ENCODE assay signal across 16 mouse cellular contexts in the genomic region with DNA sequence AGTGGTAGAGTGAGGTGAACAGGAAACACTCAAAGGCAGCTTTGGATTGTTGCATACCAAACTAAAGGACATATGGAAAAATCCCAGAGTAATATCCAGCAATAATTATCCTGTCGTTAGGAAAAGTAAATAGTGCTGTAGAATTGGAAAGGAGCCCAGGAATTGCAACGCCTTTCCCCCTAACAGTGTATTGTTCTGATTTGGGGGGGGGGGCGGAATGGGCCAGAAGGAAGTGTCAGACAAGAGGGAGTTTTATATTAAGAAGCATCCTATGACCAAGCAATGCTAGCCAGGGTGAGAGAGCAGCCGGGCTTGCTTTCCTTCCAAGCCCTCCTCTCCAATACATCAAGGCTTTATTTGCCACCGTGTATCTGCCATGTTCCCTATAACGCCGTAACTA.
A peak's percentile ranks its signal among the peaks of the same experiment; 100 is the strongest.
DNase-seq lines count a peak whose midpoint lies in the region; ATAC-seq and TF ChIP-seq lines count a peak whose summit lies in the region.
"Had no signal": no experiment of that assay in that cellular context is flagged by ENCODE, and none has a peak within 500 bp of the region (broad histone marks: within the 10 kb centered on the region; RNA-seq: fewer than 3 reads in every experiment).

No protein-coding gene starts in this region.

- WGBS in kidney, postnatal 0 days, result 59% methylated on average over 7 of the region's 7 CpGs
- WGBS in midbrain, embryonic 14.5 days, result 86% methylated on average over 7 of the region's 7 CpGs

- H3K9ac ChIP-seq in kidney, postnatal 0 days (ENCODE audit: low read depth, low read length), result no peak overlapping the region
- H3K9ac ChIP-seq in midbrain, embryonic 14.5 days (replicated peaks; ENCODE audit: low read length), result no peak overlapping the region
- H3K9ac ChIP-seq: hindbrain, embryonic 15.5 days; midbrain, embryonic 15.5 days had no signal

- peak; percentile 86 for DNase-seq in heart, adult 11 months
- DNase-seq in heart, postnatal 36 days, result no peak
- peak; percentile 84 for DNase-seq in kidney, postnatal 0 days (ENCODE audit: low spot score)
- no peak for DNase-seq in kidney, adult 11 months
- DNase-seq in lung, postnatal 25 days (ENCODE audit: low spot score), result peak; percentile 37
- no peak for DNase-seq in midbrain, embryonic 14.5 days
- DNase-seq in left cerebral cortex, adult 11 months (ENCODE audit: low spot score), result no peak
- DNase-seq: B cell, adult 2 months; cerebellum, postnatal 14 days; liver; right cerebral cortex, adult 18-20 months; thymus, adult 2 months had no signal

- TF ChIP-seq CTCF in kidney, postnatal 0 days (IDR thresholded peaks at IDR 0.05; ENCODE audit: low read depth), result no peak

- H3K4me3 ChIP-seq in kidney, postnatal 0 days (replicated peaks; ENCODE audit: low read depth, low read length), result no peak overlapping the region
- no peak overlapping the region for H3K4me3 ChIP-seq in brown adipose tissue, adult 24 weeks (ENCODE audit: insufficient read depth, low read depth, low read length)
- H3K4me3 ChIP-seq in midbrain, embryonic 14.5 days (replicated peaks; ENCODE audit: low read depth, low read length), result no peak overlapping the region
- H3K4me3 ChIP-seq: forebrain, embryonic 10.5 days; hindbrain, embryonic 15.5 days; midbrain, embryonic 15.5 days had no signal

- H3K4me2 ChIP-seq in kidney, postnatal 0 days (ENCODE audit: low read length), result peak overlapping the region; percentile 18; the same call in 1 of the 2 replicates
- H3K4me2 ChIP-seq in midbrain, embryonic 14.5 days (ENCODE audit: low read length), result no peak overlapping the region

- H3K9me3 ChIP-seq in kidney, postnatal 0 days (replicated peaks; ENCODE audit: low read length), result no peaks in the 10 kb centered on the region
- H3K9me3 ChIP-seq in midbrain, embryonic 14.5 days (ENCODE audit: control insufficient read depth, low read length), result no peaks in the 10 kb centered on the region
- H3K9me3 ChIP-seq: forebrain, embryonic 10.5 days; hindbrain, embryonic 15.5 days; midbrain, embryonic 15.5 days had no signal

- no peaks in the 10 kb centered on the region for H3K27me3 ChIP-seq in kidney, postnatal 0 days (ENCODE audit: insufficient read depth, low read length)
- H3K27me3 ChIP-seq in midbrain, embryonic 14.5 days (ENCODE audit: control insufficient read depth, insufficient read depth, low read length), result no peaks in the 10 kb centered on the region
- H3K27me3 ChIP-seq: hindbrain, embryonic 15.5 days; midbrain, embryonic 15.5 days had no signal

- H3K27ac ChIP-seq in kidney, postnatal 0 days, result peak overlapping the region; percentile 60
- peak overlapping the region; percentile 38 for H3K27ac ChIP-seq in brown adipose tissue, adult 24 weeks (replicated peaks; ENCODE audit: low read depth, low read length)
- no peak overlapping the region for H3K27ac ChIP-seq in midbrain, embryonic 14.5 days (replicated peaks; ENCODE audit: low read depth, low read length)
- H3K27ac ChIP-seq: forebrain, embryonic 10.5 days had no signal

- peaks cover 12% of the 10 kb centered on the region; the same call in 1 of the 2 replicates for H3K4me1 ChIP-seq in kidney, postnatal 0 days (replicated peaks; ENCODE audit: insufficient read depth, low read length)
- peaks cover 12% of the 10 kb centered on the region for H3K4me1 ChIP-seq in brown adipose tissue, adult 24 weeks (ENCODE audit: control insufficient read depth, insufficient read depth, insufficient read length, low read length)
- peaks cover 12% of the 10 kb centered on the region; the same call in 1 of the 2 replicates for H3K4me1 ChIP-seq in midbrain, embryonic 14.5 days (ENCODE audit: control insufficient read depth, insufficient read depth, low read length)

- no peaks in the 10 kb centered on the region for H3K36me3 ChIP-seq in kidney, postnatal 0 days (ENCODE audit: insufficient read depth, low read length)
- H3K36me3 ChIP-seq in midbrain, embryonic 14.5 days (ENCODE audit: control insufficient read depth, insufficient read depth, low read length), result no peaks in the 10 kb centered on the region
- H3K36me3 ChIP-seq: forebrain, embryonic 10.5 days; hindbrain, embryonic 15.5 days; midbrain, embryonic 15.5 days had no signal

- ATAC-seq in kidney, postnatal 0 days (replicated peaks; ENCODE audit: low FRiP score, low read depth), result no peak
- ATAC-seq in midbrain, embryonic 14.5 days (ENCODE audit: low FRiP score, low TSS enrichment), result no peak
- ATAC-seq: midbrain, embryonic 15.5 days had no signal

- intact Hi-C loops in heart, postnatal 36 days (cut with DNase I), result loop anchor here (5.0 kb wide), 1 partner anchor 37 kb away; no protein-coding TSS in a partner anchor

Comparison
In these comparisons a context has a peak if more than half of its experiments do, and no peak if none do; other contexts are left out.
1. DNase-seq: peak in heart, adult 11 months (single experiment), kidney, postnatal 0 days (single experiment) and lung, postnatal 25 days (single experiment); none in heart, postnatal 36 days (0 of 2), kidney, adult 11 months (single experiment), midbrain, embryonic 14.5 days (single experiment) and left cerebral cortex, adult 11 months (single experiment).